Mouse (Mus musculus): Measurements from ENCODE around the gene Vps26a. TPM values are rescaled to one million over a fixed set of nuclear protein-coding genes. Genes with fewer than 3 reads are reported as not detected.
"Not testable (repeated sequence)": the region's sequence is repeated elsewhere in the genome, so short reads cannot be mapped to it uniquely, and the experiment has no call there.

Vps26a gene
- polyA plus RNA-seq, 1 experiment from 2014 or later = 105 TPM

DNA sequence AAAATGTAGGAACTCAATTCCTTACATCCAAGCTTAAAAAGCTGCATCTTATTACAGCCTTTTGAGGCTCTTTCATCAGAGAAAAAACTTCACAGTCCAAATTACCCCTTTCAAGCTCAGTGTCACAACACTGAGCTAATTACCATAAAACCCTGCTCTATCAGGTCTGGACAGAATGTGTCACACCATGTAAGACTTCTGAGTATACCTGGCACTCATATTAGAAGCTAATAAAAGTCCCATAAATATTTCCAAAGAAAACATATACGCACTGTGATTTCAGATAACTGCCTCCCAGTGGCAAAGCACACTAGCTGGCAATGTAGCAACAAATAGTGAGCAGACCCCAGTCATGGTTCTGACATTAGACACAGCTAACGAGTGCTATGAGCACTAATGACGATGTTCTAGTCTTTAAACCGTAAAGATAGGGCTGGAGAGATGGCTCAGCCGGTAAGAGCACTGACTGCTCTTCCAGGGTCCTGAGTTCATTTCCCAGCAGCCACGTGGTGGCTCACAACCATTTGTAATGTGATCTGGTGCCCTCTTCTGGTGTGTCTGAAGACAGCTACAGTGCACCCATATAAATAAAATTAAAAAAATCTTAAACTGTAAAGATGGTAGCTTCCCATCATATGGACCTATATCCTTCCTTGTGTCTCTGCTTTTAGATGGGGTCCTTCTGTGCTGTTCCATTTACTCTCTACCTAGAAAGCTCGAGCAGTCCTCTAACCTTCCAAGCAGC lies 5.3 kb downstream of the Vps26a start:
- DNase-seq (ENCODE audit: low spot score) = no peak
- Histone ChIP-seq H3K4me2 (ENCODE audit: low read depth) (no peak overlapping the region), H3K9ac (ENCODE audit: low read length) (no peak overlapping the region), H3K9me3 (ENCODE audit: control insufficient read depth, low read length) (no peaks in the 10 kb centered on the region), H3K27me3 (ENCODE audit: control insufficient read depth, insufficient read depth, low read length) (no peaks in the 10 kb centered on the region), H3K4me3 (ENCODE audit: low read depth, low read length) (no peak overlapping the region), H3K4me1 (ENCODE audit: control insufficient read depth, insufficient read depth, low read length) (no peaks in the 10 kb centered on the region), H3K36me3 (ENCODE audit: control insufficient read depth, insufficient read depth, low read length) (no peaks in the 10 kb centered on the region), H3K27ac (ENCODE audit: low read depth, low read length) (no peak overlapping the region)
- no peak for ATAC-seq (ENCODE audit: insufficient read depth, low FRiP score, low TSS enrichment)
- 67% methylated on average over 7 of the region's 7 CpGs for WGBS

DNA sequence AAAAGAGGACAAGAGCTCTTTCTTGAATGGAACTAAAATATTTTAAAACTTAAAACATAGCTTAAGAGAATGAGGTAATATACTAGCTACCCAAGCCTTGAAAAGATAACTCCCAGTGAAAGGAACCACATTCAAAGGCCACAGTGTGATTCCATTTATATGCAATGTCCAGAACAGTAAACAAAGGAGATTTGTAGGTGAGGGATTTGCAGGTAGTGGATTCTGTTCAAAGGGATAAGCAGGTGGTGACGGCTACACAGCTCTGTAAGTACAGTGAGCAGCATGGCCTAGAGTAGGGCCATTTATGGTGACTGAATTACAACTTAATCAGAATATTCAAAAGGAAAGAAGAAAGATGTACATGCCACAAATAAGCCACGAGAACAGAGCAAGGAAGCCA lies 9.6 kb downstream of the Vps26a start:
- ATAC-seq (ENCODE audit: insufficient read depth, low FRiP score, low TSS enrichment) = no peak
- Histone ChIP-seq H3K36me3 (ENCODE audit: control insufficient read depth, insufficient read depth, low read length) (no peaks in the 10 kb centered on the region), H3K27ac (ENCODE audit: low read depth, low read length) (no peak overlapping the region), H3K9ac (ENCODE audit: low read length) (no peak overlapping the region), H3K4me2 (ENCODE audit: low read depth) (no peak overlapping the region), H3K27me3 (ENCODE audit: control insufficient read depth, insufficient read depth, low read length) (no peaks in the 10 kb centered on the region), H3K4me1 (ENCODE audit: control insufficient read depth, insufficient read depth, low read length) (no peaks in the 10 kb centered on the region), H3K9me3 (ENCODE audit: control insufficient read depth, low read length) (no peaks in the 10 kb centered on the region), H3K4me3 (ENCODE audit: low read depth, low read length) (no peak overlapping the region)
- no peak for DNase-seq (ENCODE audit: low spot score)
- 83% methylated on average over 2 of the region's 2 CpGs for WGBS

DNA sequence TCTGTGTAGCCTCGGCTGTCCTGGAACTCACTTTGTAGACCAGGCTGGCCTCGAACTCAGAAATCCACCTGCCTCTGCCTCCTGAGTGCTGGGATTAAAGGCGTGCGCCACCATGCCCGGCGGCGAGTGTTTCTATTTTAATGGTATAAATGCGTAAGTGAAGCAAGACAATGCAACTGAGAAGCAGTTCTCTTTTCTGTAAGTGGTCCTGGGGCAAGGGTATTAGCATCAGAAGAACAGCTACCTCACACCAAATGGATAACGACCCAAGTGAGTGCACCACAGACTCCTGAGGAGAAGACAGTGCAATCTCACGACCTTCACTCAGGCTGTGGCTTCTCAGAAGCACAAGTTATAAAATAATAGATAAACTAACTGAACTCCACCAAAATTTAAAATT lies 11.7 kb downstream of the Vps26a start:
- DNase-seq (ENCODE audit: low spot score) (no peak), ATAC-seq (ENCODE audit: insufficient read depth, low FRiP score, low TSS enrichment) (no peak)
- WGBS = 92% methylated on average over 10 of the region's 10 CpGs
- Histone ChIP-seq H3K4me1 (ENCODE audit: control insufficient read depth, insufficient read depth, low read length) (no peaks in the 10 kb centered on the region), H3K9ac (ENCODE audit: low read length) (no peak overlapping the region), H3K27ac (ENCODE audit: low read depth, low read length) (no peak overlapping the region), H3K4me2 (ENCODE audit: low read depth) (no peak overlapping the region), H3K9me3 (ENCODE audit: control insufficient read depth, low read length) (no peaks in the 10 kb centered on the region), H3K27me3 (ENCODE audit: control insufficient read depth, insufficient read depth, low read length) (no peaks in the 10 kb centered on the region), H3K4me3 (ENCODE audit: low read depth, low read length) (no peak overlapping the region), H3K36me3 (ENCODE audit: control insufficient read depth, insufficient read depth, low read length) (no peaks in the 10 kb centered on the region)

DNA sequence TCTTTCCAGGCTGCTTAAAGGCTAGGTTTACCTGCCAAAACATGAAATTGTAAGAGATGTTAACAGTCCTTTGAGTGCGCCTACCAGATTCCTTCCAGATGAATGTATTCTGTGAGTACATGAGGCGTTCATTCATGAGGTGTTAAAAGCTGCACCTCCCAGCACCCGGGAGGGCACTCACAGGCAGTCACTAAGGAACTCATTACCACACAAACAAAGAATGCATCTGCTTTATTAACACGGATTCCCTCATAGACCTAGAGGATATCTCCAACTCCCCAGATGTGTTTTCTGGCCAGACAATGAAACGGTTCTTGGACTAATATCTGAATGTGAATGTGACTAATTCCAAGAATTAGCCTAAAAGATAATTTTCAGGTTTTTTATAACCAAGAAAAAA lies 15.5 kb downstream of the Vps26a start:
- no peaks in the 10 kb centered on the region for H3K4me1 ChIP-seq (ENCODE audit: control insufficient read depth, insufficient read depth, low read length)
- no peaks in the 10 kb centered on the region for H3K36me3 ChIP-seq (ENCODE audit: control insufficient read depth, insufficient read depth, low read length)
- H3K27me3 ChIP-seq (ENCODE audit: control insufficient read depth, insufficient read depth, low read length) = no peaks in the 10 kb centered on the region
- 67% methylated on average over 5 of the region's 5 CpGs for WGBS
- H3K27ac ChIP-seq (ENCODE audit: low read depth, low read length) = no peak overlapping the region
- ATAC-seq (ENCODE audit: insufficient read depth, low FRiP score, low TSS enrichment) (no peak), DNase-seq (ENCODE audit: low spot score) (no peak)
- H3K4me3 ChIP-seq (ENCODE audit: low read depth, low read length) = no peak overlapping the region
- H3K9me3 ChIP-seq (ENCODE audit: control insufficient read depth, low read length) = no peaks in the 10 kb centered on the region
- no peak overlapping the region for H3K9ac ChIP-seq (ENCODE audit: low read length)
- no peak overlapping the region for H3K4me2 ChIP-seq (ENCODE audit: low read depth)

DNA sequence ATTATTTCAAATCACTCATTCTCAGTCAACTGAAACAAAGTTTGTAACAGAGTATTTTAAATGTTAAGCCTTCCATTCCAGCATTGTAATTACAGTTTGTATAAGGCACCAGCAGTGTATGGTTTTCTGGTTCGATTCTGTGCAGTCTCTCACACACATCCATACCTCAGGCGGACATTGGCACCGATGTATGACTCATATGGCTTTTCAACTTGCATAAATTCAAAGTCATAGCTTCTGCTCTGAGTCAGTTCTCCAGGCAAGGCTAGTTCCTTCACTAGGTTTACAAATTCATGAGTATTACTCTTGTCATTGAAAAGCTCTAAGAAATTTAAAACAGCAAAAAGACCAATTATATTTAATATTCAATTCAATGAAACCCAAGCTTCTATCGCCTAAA lies 16.9 kb downstream of the Vps26a start:
- ATAC-seq (ENCODE audit: insufficient read depth, low FRiP score, low TSS enrichment) (no peak), DNase-seq (ENCODE audit: low spot score) (no peak)
- Histone ChIP-seq H3K27me3 (ENCODE audit: control insufficient read depth, insufficient read depth, low read length) (no peaks in the 10 kb centered on the region), H3K9ac (ENCODE audit: low read length) (no peak overlapping the region), H3K27ac (ENCODE audit: low read depth, low read length) (no peak overlapping the region), H3K4me2 (ENCODE audit: low read depth) (no peak overlapping the region), H3K4me1 (ENCODE audit: control insufficient read depth, insufficient read depth, low read length) (no peaks in the 10 kb centered on the region), H3K9me3 (ENCODE audit: control insufficient read depth, low read length) (no peaks in the 10 kb centered on the region), H3K4me3 (ENCODE audit: low read depth, low read length) (no peak overlapping the region), H3K36me3 (ENCODE audit: control insufficient read depth, insufficient read depth, low read length) (no peaks in the 10 kb centered on the region)
- WGBS = 89% methylated on average over 4 of the region's 4 CpGs

DNA sequence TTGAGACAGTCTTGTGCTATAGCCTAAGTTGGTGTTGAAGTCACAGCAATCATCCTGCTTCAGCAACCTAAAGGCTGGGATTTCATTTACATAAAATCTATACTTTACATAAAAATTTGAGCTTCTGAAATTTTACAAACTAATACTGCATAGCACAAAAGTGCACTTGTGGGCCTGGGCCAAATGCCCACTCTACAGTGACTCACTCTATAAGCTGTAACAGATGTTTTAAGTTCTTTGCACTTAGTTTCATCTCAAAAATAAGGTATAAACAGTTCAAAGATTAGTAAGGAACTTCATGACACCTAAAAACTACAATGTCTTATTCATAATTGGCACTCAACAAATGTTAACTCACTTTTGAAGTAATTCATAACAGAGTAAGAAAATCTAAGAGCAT lies 25.3 kb downstream of the Vps26a start:
- H3K9ac ChIP-seq (ENCODE audit: low read length) = no peak overlapping the region
- DNase-seq (ENCODE audit: low spot score) (no peak), ATAC-seq (ENCODE audit: insufficient read depth, low FRiP score, low TSS enrichment) (no peak)
- no peak overlapping the region for H3K4me2 ChIP-seq (ENCODE audit: low read depth)
- no peaks in the 10 kb centered on the region for H3K9me3 ChIP-seq (ENCODE audit: control insufficient read depth, low read length)
- no peaks in the 10 kb centered on the region for H3K4me1 ChIP-seq (ENCODE audit: control insufficient read depth, insufficient read depth, low read length)
- H3K4me3 ChIP-seq (ENCODE audit: low read depth, low read length) = no peak overlapping the region
- no peaks in the 10 kb centered on the region for H3K27me3 ChIP-seq (ENCODE audit: control insufficient read depth, insufficient read depth, low read length)
- peaks cover 5% of the 10 kb centered on the region; the same call in 1 of the 2 replicates for H3K36me3 ChIP-seq (ENCODE audit: control insufficient read depth, insufficient read depth, low read length)
- no peak overlapping the region for H3K27ac ChIP-seq (ENCODE audit: low read depth, low read length)

DNA sequence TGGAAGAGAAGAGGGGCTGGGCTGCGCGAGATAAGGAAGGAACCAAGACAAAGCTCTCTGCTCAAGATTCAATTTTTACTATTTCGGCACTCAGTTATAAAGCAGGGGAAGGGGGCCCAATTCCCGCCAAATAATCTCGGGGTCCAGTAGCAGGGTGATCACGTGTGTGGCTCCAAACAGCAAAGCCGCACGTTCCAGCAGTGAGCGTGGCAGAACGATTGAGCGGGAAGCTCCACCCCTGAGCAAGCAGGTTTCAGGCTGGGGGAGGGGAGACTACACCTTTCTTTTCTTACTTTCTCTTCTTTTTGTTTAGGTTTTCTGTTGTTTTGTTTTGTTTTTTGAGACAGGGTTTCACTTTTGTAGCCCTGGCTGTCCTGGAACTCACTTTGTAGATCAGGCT lies 34.6 kb downstream of the Vps26a start:
- not testable (repeated sequence) for H3K4me2 ChIP-seq (ENCODE audit: low read depth)

DNA sequence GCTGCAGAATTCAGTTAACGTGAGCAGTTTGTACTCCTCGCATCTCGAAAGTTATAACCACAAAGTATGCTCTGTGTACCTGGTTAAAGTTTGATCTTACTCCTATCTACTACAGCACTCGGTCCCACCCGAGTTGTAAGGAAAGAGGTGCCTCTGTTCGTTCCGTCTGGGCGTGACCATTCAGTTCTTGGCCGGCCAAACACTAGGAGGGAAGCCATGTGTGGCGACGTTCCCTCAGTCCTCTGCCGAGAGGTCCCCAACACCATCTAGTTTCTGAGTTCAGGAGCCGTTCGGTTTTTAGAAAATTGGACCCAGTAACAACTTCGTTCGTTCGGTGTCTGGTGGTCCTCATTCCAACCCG lies 36.3 kb downstream of the Vps26a start:
- H3K9me3 ChIP-seq (ENCODE audit: control insufficient read depth, low read length) = no peaks in the 10 kb centered on the region
- H3K4me2 ChIP-seq (ENCODE audit: low read depth) = peak overlapping the region; percentile 57
- H3K27me3 ChIP-seq (ENCODE audit: control insufficient read depth, insufficient read depth, low read length) = no peaks in the 10 kb centered on the region
- peaks cover 9% of the 10 kb centered on the region for H3K4me1 ChIP-seq (ENCODE audit: control insufficient read depth, insufficient read depth, low read length)
- peak; percentile 31 for ATAC-seq (ENCODE audit: insufficient read depth, low FRiP score, low TSS enrichment)
- no peak for DNase-seq (ENCODE audit: low spot score)
- H3K9ac ChIP-seq (ENCODE audit: low read length) = peak overlapping the region; percentile 85
- 42% methylated on average over 18 of the region's 18 CpGs for WGBS
- peaks cover 12% of the 10 kb centered on the region for H3K36me3 ChIP-seq (ENCODE audit: control insufficient read depth, insufficient read depth, low read length)
- H3K4me3 ChIP-seq (ENCODE audit: low read depth, low read length) = peak overlapping the region; percentile 73
- no peak overlapping the region for H3K27ac ChIP-seq (ENCODE audit: low read depth, low read length)

More for the DNA sequence above, 34.6 kb downstream of the Vps26a start:
- not testable (repeated sequence) for DNase-seq (ENCODE audit: low spot score); H3K36me3 ChIP-seq (ENCODE audit: control insufficient read depth, insufficient read depth, low read length); H3K9me3 ChIP-seq (ENCODE audit: control insufficient read depth, low read length); H3K27me3 ChIP-seq (ENCODE audit: control insufficient read depth, insufficient read depth, low read length); ATAC-seq (ENCODE audit: insufficient read depth, low FRiP score, low TSS enrichment); H3K9ac ChIP-seq (ENCODE audit: low read length); H3K4me3 ChIP-seq (ENCODE audit: low read depth, low read length); H3K4me1 ChIP-seq (ENCODE audit: control insufficient read depth, insufficient read depth, low read length); H3K27ac ChIP-seq (ENCODE audit: low read depth, low read length)
- WGBS = 69% methylated on average over 11 of the region's 11 CpGs
